Mouse (Mus musculus): ENCODE measurements around the gene Pcsk7. TPM values are rescaled to one million over a fixed set of nuclear protein-coding genes. Genes with fewer than 3 reads are reported as not detected.

Gene Pcsk7
- total and polyA plus RNA-seq, 2 experiments from 2014 or later: 20.2 to 23.2 TPM

GRCm38 (mm10) chr9:45932571-45933415, 26.5 kb downstream of the Pcsk7 start:
- Histone ChIP-seq H3K4me2 (ENCODE audit: low read depth, low read length, poor library complexity, severe bottlenecking) (no peak overlapping the region), H3K9ac (replicated peaks; ENCODE audit: low read length, poor library complexity, severe bottlenecking) (no peak overlapping the region), H3K4me1 (ENCODE audit: insufficient read depth, low read length) (peaks cover 3% of the 10 kb centered on the region; the same call in 1 of the 2 replicates), H3K36me3 (ENCODE audit: insufficient read depth, low read length) (peaks cover 31% of the 10 kb centered on the region), H3K27ac (ENCODE audit: low read depth, low read length) (no peak overlapping the region), H3K27me3 (ENCODE audit: insufficient read depth, low read length) (peaks cover 4% of the 10 kb centered on the region; the same call in 1 of the 2 replicates), H3K9me3 (ENCODE audit: low read length) (no peaks in the 10 kb centered on the region), H3K4me3 (ENCODE audit: low read depth, low read length) (no peak overlapping the region)
- ATAC-seq (ENCODE audit: low FRiP score) (no peak), DNase-seq (ENCODE audit: low spot score) (no peak)
- no peak for TF ChIP-seq CTCF (IDR thresholded peaks at IDR 0.05)
- 81% methylated on average over 11 of the region's 11 CpGs for WGBS

- no peak for ATAC-seq (ENCODE audit: low FRiP score)
- H3K4me3 ChIP-seq (ENCODE audit: low read depth, low read length): no peak within 1 kb of the TSS
- peak within 1 kb of the TSS; percentile 32 for H3K4me2 ChIP-seq (ENCODE audit: low read depth, low read length, poor library complexity, severe bottlenecking)
- peaks cover 25% of the 10 kb centered on the region for H3K36me3 ChIP-seq (ENCODE audit: insufficient read depth, low read length)
- DNase-seq (ENCODE audit: low spot score): no peak
- no peaks in the 10 kb centered on the region for H3K9me3 ChIP-seq (ENCODE audit: low read length)
- no peak within 1 kb of the TSS for H3K27ac ChIP-seq (ENCODE audit: low read depth, low read length)
- TF ChIP-seq CTCF (IDR thresholded peaks at IDR 0.05): no peak
- H3K9ac ChIP-seq (replicated peaks; ENCODE audit: low read length, poor library complexity, severe bottlenecking): no peak within 1 kb of the TSS
- 13% methylated on average over 21 of the region's 21 CpGs for WGBS
- H3K27me3 ChIP-seq (ENCODE audit: insufficient read depth, low read length): peaks cover 4% of the 10 kb centered on the region; the same call in 1 of the 2 replicates
- H3K4me1 ChIP-seq (ENCODE audit: insufficient read depth, low read length): peaks cover 3% of the 10 kb centered on the region; the same call in 1 of the 2 replicates
Measured at GRCm38 (mm10) chr9:45935628-45936210, 29.4 kb downstream of the Pcsk7 start, which contains the start of gene Tagln. Gene Tagln, minus strand, starts transcription at chr9:45936058.

GRCm38 (mm10) chr9:45936883-45937282, 30.6 kb downstream of the Pcsk7 start:
- Histone ChIP-seq H3K9ac (replicated peaks; ENCODE audit: low read length, poor library complexity, severe bottlenecking) (no peak overlapping the region), H3K4me2 (ENCODE audit: low read depth, low read length, poor library complexity, severe bottlenecking) (no peak overlapping the region), H3K27ac (ENCODE audit: low read depth, low read length) (no peak overlapping the region), H3K36me3 (ENCODE audit: insufficient read depth, low read length) (peaks cover 27% of the 10 kb centered on the region), H3K4me3 (ENCODE audit: low read depth, low read length) (no peak overlapping the region), H3K4me1 (ENCODE audit: insufficient read depth, low read length) (peaks cover 3% of the 10 kb centered on the region; the same call in 1 of the 2 replicates), H3K27me3 (ENCODE audit: insufficient read depth, low read length) (peaks cover 4% of the 10 kb centered on the region; the same call in 1 of the 2 replicates), H3K9me3 (ENCODE audit: low read length) (no peaks in the 10 kb centered on the region)
- WGBS: 24% methylated on average over 3 of the region's 3 CpGs
- TF ChIP-seq CTCF (IDR thresholded peaks at IDR 0.05): peak; percentile 77
- peak; percentile 68; the same call in 1 of the 2 replicates for ATAC-seq (ENCODE audit: low FRiP score)
- peak; percentile 86 for DNase-seq (ENCODE audit: low spot score)

- Histone ChIP-seq H3K36me3 (ENCODE audit: insufficient read depth, low read length) (peaks cover 39% of the 10 kb centered on the region), H3K27me3 (ENCODE audit: insufficient read depth, low read length) (peaks cover 4% of the 10 kb centered on the region; the same call in 1 of the 2 replicates), H3K9me3 (ENCODE audit: low read length) (no peaks in the 10 kb centered on the region), H3K4me1 (ENCODE audit: insufficient read depth, low read length) (peaks cover 3% of the 10 kb centered on the region; the same call in 1 of the 2 replicates), H3K9ac (replicated peaks; ENCODE audit: low read length, poor library complexity, severe bottlenecking) (no peak overlapping the region), H3K27ac (ENCODE audit: low read depth, low read length) (no peak overlapping the region), H3K4me3 (ENCODE audit: low read depth, low read length) (no peak overlapping the region), H3K4me2 (ENCODE audit: low read depth, low read length, poor library complexity, severe bottlenecking) (no peak overlapping the region)
- no peak for TF ChIP-seq CTCF (IDR thresholded peaks at IDR 0.05)
- DNase-seq (ENCODE audit: low spot score): no peak
- ATAC-seq (ENCODE audit: low FRiP score): no peak
- 88% methylated on average over 8 of the region's 8 CpGs for WGBS
Measured at GRCm38 (mm10) chr9:45938088-45938487, 31.8 kb downstream of the Pcsk7 start.

- no peak overlapping the region for H3K4me3 ChIP-seq (ENCODE audit: low read depth, low read length)
- no peaks in the 10 kb centered on the region for H3K9me3 ChIP-seq (ENCODE audit: low read length)
- WGBS: 91% methylated on average over 15 of the region's 15 CpGs
- ATAC-seq (ENCODE audit: low FRiP score) (no peak), DNase-seq (ENCODE audit: low spot score) (no peak)
- peaks cover 48% of the 10 kb centered on the region for H3K36me3 ChIP-seq (ENCODE audit: insufficient read depth, low read length)
- H3K4me2 ChIP-seq (ENCODE audit: low read depth, low read length, poor library complexity, severe bottlenecking): no peak overlapping the region
- peaks cover 4% of the 10 kb centered on the region; the same call in 1 of the 2 replicates for H3K27me3 ChIP-seq (ENCODE audit: insufficient read depth, low read length)
- no peak for TF ChIP-seq CTCF (IDR thresholded peaks at IDR 0.05)
- no peak overlapping the region for H3K9ac ChIP-seq (replicated peaks; ENCODE audit: low read length, poor library complexity, severe bottlenecking)
- H3K4me1 ChIP-seq (ENCODE audit: insufficient read depth, low read length): peaks cover 3% of the 10 kb centered on the region; the same call in 1 of the 2 replicates
- no peak overlapping the region for H3K27ac ChIP-seq (ENCODE audit: low read depth, low read length)
Measured at GRCm38 (mm10) chr9:45938952-45939637, 32.8 kb downstream of the Pcsk7 start.
